Mouse (Mus musculus) CD4-positive helper T cell, adult 2 months (primary cell): Measurements from ENCODE around the gene Tcf19.
A peak's percentile ranks its signal among the peaks of the same experiment; 100 is the strongest.

ENCODE experiments used
- DNase-seq: peaks from one replicate; pipeline ENCODE4 v3.0.0-alpha.2; 2012; ENCODE audit warnings: low read depth, missing footprints, low spot score

Gene Tcf19

GRCm38 (mm10) chr17:35516652-35517500 lies at the start of gene Tcf19, which contains the start of gene Cchcr1:
Gene Tcf19 (minus strand): TSS chr17:35516824.
Gene Cchcr1 (plus strand): TSS chr17:35517100.
- DNase-seq: peak; percentile 98

- DNase-seq: no peak
Observed at GRCm38 (mm10) chr17:35558216-35558615, 41.6 kb upstream of the Tcf19 start.

DNA sequence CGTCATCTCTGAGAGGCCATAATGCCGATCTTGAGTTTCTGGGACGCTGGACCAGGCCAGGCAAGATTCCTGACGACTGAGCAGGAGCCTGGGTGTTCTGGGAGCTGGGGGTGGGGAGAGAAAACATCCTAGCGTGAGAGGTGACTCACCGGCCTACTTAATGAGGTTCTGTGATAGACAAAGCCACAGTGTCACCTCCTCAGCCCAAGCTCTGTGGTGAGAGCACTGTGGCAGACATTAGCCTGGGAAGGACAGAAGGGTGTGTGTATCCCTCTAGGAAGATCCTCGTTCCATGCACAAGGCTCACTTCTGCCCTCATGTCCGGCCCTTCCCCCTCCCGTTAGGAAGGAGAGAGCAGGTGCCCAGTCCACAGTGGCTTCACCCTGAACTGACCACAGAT lies 40.7 kb upstream of the Tcf19 start:
- no peak for DNase-seq

- peak; percentile 63 for DNase-seq
Observed at GRCm38 (mm10) chr17:35556812-35557211, 40.2 kb upstream of the Tcf19 start.

DNA sequence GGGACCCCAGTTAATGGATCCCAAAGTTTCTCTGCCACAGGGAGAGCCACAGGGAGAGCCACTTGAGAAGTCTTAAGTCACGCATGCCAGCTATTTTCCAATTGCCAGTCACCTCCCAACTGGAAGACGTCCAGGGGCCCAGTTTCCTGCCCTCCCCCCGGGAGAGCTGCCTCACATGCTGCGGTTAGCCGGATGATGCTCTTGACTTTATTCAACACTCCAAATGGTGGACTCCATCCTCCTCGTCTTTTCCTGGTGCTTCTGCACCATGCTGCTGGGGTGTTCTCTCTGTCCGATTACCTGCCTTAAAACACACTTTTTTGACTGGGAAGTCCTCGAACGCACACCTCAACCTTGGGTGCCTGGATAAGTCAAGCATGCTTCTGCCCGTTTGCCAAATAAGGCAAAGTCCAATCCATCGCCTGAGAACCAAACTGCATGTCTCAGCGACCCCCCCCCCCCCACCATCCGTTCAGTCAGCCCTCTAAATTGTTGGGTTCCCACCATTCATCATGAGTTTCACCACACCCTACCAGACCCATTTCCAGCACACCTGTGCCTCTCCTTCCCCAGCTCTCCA lies 39.7 kb upstream of the Tcf19 start:
- no peak for DNase-seq

DNA sequence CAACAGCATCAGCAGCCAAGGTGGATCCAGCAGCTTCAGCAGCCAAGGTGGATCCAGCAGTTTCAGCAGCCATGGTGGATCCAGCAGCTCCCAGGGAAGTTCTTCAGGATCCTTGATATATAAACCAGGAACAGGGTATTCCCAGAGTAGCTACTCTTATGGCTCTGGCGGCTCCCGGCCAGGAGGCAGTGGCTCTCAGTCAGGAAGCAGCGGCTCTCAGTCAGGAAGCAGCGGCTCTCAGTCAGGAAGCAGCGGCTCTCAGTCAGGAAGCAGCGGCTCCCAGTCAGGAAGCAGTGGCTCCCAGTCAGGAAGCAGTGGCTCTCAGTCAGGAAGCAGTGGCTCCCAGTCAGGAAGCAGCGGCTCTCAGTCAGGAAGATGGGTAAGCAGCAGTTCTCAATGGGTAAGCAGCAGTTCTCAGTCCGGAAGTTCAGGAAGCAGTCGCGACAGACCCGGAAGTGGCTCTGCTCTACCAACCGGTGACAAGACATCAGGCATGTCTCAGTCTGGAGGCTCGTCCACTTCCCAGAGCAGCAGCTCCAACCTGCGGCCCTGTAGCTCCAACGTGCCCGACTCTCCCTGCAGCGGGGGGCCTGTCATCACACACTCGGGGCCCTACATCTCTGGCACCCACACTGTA lies 38.3 kb upstream of the Tcf19 start:
- DNase-seq: no peak

- no peak for DNase-seq
Observed at GRCm38 (mm10) chr17:35554321-35554720, 37.7 kb upstream of the Tcf19 start.

DNA sequence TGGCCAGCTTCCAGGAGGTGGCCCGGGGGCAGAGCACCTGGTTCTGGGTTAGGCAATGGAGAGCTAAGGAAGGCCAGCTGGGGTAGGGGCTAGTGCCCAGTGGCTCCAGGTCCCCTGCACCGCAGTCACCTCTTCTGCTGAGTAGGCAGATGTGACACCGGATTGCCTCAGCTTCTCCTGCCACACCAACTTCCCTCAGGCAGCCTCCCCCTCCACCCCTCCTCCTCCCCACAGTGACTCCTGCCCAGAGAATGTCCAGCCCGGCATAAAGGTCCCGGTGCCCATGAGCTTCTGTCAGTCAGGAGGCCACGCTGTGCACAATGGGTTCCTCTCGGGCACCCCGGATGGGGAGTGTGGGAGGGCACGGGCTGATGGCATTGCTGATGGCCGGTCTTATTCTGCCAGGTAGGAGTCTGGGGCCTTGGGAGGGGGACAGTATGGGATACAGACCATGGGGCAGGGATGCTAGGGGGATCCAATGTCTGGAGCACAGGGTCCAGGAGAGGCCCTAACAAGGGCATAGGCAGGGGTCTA lies 35.3 kb upstream of the Tcf19 start, which contains the start of gene Cdsn:
TSS of gene Cdsn (plus strand) at position 248 of the 534 bp plus-strand sequence.
- no peak for DNase-seq

DNA sequence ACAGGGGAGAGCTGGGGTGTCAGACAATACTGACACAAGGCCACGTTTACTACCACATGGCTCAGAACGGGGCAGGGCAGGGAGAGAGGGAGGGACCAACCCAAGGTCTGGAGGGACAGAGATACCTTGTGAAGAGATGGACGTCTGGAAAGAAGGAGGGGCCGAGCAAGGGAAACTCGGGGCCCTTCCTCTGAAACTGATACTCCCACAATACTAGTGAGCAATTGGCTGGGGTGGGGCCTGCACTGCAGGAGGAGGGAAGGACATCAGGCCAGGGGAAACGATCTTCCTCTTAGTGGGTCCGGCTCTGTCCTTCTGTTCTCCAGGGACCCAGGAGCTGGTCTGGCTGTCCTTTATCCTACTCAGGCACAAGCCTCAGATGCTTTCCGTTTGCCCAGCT lies 34.2 kb upstream of the Tcf19 start:
- DNase-seq: no peak

DNA sequence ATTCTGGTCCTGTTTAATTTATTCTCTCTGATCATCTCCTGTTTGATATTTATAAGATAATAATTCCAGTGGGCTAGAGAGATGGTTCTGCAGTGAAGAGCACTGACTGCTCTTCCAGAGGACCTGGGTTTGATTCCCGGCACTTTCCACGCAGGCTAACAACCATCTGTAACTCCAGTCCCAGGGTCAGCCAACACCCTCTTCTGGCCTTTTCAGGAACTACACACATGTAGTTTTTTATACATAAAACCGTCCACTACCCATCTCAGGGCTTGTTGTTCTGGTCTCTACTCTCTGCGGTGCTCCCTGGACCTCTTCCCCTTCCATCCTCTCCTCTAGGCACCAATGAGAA lies 33.5 kb upstream of the Tcf19 start:
- no peak for DNase-seq

DNA sequence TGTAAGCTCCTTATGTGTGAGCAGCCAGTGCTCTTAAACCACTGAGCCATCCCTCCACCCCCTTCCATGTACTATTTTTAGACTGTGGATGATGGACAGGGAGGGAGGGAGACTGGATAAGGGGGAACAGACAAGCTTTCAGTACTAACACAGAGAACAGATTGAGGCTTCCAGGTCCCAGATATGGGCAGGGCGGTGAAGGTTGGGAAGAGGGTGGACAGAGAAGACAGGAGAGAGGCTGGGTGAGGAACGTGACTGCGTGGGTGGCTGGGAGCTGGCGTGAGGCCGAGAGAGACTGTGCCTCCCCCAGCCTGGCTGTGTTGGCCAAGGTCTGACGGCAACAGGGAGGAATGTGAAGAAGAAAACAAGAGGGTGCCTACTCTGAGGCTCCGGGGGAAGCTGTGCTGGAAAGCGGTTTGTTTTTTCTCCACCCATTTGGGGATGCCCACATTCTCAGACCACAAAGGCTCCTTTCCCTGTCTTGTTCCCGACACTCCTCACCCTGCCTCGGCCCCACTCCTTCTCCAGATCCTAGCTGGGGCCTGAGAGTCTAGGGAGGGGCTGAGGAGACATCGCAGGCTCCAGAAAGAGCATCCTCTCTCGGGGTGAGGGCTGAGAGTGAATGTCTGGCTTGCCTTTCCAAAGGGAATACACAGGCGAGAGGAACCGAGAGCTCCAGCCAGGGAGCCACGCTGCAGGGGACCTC lies 33.0 kb upstream of the Tcf19 start:
- no peak for DNase-seq

DNA sequence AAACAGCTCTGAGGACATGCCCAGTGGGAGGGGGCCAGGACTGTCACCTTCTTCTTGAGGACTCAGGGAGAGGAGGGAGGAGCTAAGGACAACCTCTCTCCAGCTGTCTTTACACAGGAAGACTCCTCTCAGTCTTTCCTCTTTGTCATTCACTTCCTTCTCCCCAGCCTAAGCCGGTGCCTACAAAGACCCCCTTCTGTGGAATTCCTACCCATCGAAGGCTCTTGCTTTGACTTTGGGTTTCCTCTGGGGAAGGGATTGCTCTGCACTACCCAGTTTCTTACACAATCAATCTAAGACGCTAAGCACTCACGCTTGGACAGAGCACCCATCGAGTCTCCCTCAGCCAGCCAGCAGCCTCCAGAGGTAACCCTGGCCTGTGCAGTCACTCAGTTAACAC lies 32.0 kb upstream of the Tcf19 start:
- DNase-seq: no peak

DNA sequence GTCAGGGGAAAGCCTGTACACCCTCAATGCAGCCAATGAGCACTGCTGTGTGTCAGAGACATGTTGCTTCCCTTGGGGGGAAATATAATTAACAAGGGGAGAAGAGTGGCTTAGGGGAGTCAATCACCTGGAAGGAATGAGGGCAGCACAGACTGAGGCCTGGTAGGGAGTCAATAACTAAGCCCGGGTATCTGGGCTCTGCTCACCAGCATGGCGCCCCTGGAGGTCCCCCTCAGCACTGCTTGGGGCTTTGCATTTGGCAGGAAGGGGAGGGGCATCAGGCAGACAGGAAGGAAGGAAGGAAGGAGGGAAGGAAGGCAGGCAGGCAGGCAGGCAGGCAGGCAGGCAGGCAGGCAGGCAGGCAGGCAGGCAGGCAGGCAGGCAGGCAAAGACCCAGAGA lies 30.8 kb upstream of the Tcf19 start:
- no peak for DNase-seq

DNA sequence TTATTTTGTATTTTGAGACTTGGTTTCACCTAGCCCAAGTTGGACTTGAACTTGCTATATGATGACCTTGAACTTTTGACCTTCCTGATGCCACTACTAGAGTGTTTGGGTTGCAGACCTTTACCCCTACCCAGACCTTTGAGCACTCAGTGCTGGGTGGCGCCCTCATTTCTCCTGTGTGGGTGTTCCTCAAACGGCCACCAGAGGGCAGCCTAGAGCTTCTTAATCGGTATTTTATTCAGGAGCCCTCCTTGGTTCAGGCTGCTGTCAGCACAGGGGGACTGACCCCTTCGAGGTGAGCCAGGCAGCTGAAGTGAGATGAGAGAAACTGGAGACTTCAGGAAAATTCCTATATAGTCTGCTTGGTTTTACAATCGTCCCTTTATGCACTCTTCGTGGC lies 28.1 kb upstream of the Tcf19 start:
- DNase-seq: peak; percentile 40

DNA sequence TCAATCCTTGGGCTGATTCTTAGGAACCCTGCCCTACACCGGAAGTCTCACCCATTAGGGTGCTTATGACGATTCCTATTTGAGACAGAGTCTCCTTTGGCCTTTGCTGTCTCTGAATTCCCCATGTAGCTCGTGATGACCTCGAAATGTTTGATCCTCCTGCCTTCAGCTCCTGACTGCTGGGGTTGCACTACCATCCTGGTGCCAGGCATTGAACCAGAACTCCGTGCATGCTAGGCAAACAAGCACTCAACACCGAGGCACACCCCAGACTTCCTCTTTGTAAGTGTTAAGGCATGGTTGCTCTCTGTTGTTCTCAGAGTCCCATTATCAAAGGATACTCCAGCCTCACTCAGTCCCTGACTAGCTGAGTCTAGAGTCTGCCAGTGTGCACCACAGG lies 27.4 kb upstream of the Tcf19 start:
- DNase-seq: no peak

GRCm38 (mm10) chr17:35543412-35543861 lies 26.8 kb upstream of the Tcf19 start:
- DNase-seq: no peak

- no peak for DNase-seq
Observed at GRCm38 (mm10) chr17:35542761-35543411, 26.3 kb upstream of the Tcf19 start.

DNA sequence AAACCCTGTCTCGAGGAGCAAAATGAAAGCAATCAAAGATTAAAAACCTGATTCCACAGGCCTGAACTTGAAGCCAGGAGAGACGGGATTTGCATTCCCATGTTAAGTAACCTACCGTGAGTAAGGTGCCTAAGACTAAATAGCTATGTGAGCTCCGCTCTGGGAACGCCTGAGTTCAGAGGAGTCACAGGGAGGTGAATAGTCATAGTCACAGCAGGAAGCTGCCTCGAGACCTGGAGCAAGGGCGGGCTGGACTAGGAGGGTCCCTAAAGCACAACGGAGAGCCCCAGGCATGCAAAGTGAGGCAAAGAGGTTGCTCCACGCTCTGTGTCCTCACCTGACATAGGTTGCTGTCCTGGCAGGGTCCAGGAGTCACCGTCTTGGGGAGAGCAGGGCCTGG lies 22.9 kb upstream of the Tcf19 start:
- no peak for DNase-seq

- no peak for DNase-seq
Observed at GRCm38 (mm10) chr17:35538476-35538875, 21.9 kb upstream of the Tcf19 start.

DNA sequence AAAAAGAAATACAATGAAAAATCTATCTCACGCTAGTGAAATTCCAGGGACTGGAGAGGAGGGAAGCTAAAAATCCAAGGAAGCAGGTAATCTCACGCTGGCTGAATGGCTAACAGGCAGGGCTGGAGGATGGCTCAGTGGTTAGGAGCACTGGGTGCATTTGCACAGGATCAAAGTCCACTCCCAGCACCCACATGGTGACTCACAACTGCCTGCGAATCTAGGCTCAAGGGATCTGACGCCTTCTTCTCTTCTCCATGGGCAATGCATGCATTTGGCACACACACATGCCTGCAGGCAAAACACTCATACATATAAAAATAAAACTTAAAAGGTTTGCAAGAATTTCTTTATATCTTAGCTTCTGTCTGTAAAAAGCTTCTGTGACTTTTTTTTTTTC lies 20.8 kb upstream of the Tcf19 start:
- no peak for DNase-seq

GRCm38 (mm10) chr17:35534343-35534742 lies 17.7 kb upstream of the Tcf19 start:
- DNase-seq: peak; percentile 70
